Mouse (Mus musculus): ENCODE results near the gene Dcdc2a.

The Dcdc2a gene

GRCm38 (mm10) chr13:25186436-25187325, 130.9 kb downstream of the Dcdc2a start:
- no peak for DNase-seq

- DNase-seq = no peak
These were observed 131.5 kb downstream of the Dcdc2a start for GRCm38 (mm10) chr13:25187326-25187710.

DNA sequence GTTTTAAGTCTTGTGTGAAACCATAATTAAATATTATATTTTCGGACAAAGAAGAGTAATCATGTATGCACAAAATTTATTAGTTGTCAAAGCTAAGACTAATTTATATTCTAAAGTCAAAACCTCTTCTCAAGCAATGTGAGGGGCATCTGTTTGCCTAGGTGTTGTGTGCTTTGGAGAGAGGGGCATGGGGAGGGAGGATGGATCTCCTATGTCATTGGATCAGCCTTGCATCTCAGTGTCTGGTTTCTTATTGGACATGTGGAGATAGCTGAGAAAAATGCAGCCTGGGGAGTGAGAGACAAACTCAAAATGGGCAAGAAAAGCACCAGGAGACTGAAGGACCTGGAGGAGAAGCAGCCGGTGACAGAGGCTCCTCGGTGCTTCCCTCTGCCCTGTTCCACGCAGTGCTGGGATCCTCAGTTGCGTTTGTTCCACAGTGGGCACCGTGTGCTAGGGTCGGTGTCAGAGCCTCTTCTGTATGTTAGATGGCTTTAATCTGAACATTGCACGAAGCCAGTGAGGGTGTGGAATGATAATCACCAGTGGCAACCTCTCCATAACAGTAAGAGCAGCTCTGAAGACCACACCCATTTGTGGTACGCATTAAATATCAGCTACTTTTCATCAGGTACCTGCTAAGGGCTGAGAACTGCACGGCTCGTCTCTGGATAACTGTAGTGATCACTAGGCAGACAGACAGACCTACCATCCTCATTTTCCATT, 133.8 kb downstream of the Dcdc2a start:
- no peak for DNase-seq

DNA sequence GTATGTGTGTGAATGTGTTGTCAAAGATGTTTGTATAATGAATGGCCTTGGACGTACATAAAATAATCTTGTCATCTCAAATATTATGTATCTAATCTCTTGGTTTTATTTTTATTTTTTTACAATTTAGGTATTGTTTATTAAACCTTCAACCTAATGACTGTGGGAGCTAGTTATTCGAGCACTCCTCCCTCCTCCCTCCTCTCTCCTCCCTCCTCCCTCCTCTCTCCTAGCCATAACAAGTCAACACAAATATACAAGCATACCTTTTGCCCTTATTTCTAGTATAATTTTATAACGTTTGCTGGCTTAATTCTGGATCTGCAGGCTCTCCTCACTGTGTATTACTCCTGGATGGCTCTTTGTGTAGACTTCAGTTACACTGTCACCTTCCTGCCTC, 134.4 kb downstream of the Dcdc2a start:
- no peak for DNase-seq

GRCm38 (mm10) chr13:25195706-25196105, 139.9 kb downstream of the Dcdc2a start:
- no peak for DNase-seq

GRCm38 (mm10) chr13:25199916-25200315, 144.1 kb downstream of the Dcdc2a start:
- DNase-seq = no peak

DNA sequence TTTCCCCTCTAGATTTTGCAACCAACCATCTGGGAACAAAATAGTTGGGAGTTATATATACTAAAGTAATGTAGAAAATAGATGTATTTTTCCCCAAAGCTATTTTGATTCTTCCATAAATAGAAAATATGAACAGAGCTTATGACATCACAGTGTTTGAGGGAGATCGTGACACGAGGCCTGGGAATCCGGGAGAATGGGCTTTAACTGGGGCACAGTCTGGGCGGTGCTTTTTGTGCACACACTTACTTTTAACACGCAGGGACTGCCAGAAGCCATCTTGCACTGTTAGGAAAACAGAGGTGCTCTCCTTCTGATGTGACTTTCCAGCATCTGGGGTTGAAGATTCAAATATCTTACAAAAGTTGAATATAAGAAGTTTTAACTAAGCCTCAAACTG, 151.1 kb downstream of the Dcdc2a start:
- DNase-seq = no peak

DNA sequence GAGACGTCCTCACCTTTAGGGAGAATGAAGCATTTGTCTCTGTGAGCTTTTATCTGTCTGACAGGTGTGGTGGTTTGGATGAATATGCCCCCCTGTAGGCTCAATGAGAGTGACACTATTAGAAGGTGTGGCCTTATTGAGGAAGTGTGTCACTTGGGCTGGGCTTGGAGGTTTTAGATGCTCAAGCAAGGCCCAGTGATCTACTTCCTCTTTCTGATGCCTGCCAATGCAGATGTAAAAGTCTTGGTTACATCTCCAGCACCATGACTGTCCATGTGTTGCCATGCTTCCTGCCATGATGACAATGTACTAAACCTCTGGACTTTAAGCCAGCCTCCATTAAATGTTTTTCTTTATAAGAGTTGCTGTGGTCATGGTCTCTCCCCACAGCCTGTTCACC, 162.6 kb downstream of the Dcdc2a start:
- no peak for DNase-seq

DNA sequence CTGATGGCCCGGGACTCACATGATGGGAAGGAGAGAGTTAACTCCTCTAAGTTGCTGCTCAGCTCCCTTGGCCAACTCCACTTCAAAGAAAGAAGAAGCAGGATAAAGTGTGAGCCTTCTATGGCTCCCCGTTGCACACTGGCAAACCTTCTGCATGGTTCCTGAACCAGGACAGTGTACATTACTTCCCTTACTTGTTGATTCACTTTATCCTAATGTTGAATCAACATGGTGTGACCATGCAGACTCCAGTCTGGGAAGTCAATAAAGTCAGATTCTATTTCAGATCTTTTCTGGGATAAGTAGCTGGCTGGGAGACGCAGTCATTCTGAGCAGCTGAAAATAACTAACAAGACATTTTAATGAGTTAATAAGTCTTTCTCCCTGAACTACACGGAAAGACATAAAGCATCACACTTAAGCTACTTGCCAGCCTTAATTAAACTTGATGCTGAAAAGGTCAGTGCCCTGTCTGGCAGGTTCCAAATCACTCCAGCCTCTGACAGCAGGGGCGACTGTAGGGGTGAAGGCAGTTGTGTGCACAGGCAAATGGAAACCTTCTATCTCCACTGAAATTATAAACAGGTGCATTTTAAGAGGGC, 164.5 kb downstream of the Dcdc2a start:
- no peak for DNase-seq

- no peak for DNase-seq
These were observed 196.1 kb downstream of the Dcdc2a start for GRCm38 (mm10) chr13:25251893-25252292.

DNA sequence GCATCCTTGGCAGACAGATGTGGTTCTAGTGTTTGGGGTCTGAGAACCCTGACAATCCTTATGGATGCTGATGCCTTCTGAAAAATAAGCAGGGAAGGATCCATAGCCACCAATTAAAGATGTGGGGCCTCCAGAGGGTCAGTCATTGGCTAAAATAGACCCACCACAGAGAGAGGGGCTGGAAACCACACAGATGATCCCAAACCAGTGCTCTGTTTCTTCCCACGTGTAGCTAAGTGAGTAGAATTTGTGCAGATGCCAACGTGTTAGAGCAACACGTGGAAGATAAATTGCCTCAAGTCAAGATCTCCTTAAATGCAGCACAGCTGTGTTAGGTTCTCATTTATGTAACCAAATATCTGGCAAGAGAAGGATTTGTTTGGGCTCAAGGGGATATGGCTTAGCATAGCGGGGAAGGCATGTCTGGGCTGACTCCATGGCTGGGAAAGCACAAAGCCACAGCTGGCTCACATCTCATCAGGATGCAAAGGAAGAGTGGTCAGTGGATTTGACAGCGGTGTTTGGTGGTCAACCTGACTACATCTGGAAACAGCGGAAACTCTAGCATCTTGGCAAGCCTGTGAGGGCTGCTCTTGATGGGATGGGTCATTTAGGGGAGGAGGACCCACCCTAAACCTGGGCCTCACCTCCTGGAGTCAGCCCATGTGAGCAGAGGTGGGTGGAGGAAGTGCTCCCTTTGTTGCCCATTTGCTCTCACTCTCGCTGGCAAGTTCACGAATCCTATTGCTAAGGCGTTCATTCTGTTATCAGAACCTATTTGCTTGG, 198.9 kb downstream of the Dcdc2a start:
- no peak for DNase-seq

DNA sequence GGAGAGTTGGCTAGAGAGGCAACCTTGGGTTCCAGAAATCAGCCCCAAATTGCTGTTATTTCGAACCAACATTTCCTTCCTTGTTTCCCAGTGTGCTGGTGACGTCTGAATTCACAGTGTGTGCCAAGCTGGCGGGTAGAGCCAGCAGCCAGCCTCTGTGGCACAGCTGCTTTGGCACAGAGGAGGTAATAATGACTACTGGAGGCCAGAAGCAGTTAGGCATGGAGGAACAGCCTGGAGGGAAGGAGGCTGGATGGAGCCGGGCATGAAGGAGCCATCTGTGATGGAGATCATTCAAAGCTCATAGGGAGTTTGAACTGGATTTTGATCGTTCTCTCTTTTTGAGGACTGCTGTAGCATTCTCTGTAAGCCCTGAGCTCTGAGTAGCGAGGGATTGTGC, 201.8 kb downstream of the Dcdc2a start:
- no peak for DNase-seq

Measured in right cerebral cortex, postnatal 14 days (tissue).